Mouse (Mus musculus) spleen, adult 18-20 months (tissue): ENCODE measurements around the gene Gm20388.

Source experiments
- DNase-seq, 2 experiments: peaks; one replicate each; pipeline ENCODE4 v3.0.0; 2022; ENCODE audit warnings: mixed read lengths in 2 of 2

Gm20388 gene

GRCm38 (mm10) chr8:120177318-120178123 is 266.9 kb downstream of the Gm20388 start, which contains the start of gene Fam92b:
Fam92b (minus strand) TSS chr8:120177466.
- peak; percentile 17 to 23 for DNase-seq

GRCm38 (mm10) chr8:120178124-120178514 is 267.5 kb downstream of the Gm20388 start:
- DNase-seq: no peak

GRCm38 (mm10) chr8:120179027-120179431 is 268.4 kb downstream of the Gm20388 start:
- peak; percentile 61 to 84 for DNase-seq

GRCm38 (mm10) chr8:120180445-120180970 is 269.9 kb downstream of the Gm20388 start:
- no peak for DNase-seq

- DNase-seq: no peak
Measured at GRCm38 (mm10) chr8:120181274-120181673, 270.6 kb downstream of the Gm20388 start.

GRCm38 (mm10) chr8:120181861-120182414 is 271.3 kb downstream of the Gm20388 start:
- DNase-seq: no peak

- DNase-seq: no peak
Measured at GRCm38 (mm10) chr8:120184366-120184765, 273.7 kb downstream of the Gm20388 start.

- no peak for DNase-seq
Measured at GRCm38 (mm10) chr8:120184850-120185792, 274.5 kb downstream of the Gm20388 start.

GRCm38 (mm10) chr8:120186454-120186853 is 275.8 kb downstream of the Gm20388 start:
- DNase-seq: no peak

GRCm38 (mm10) chr8:120188510-120188909 is 277.9 kb downstream of the Gm20388 start:
- no peak for DNase-seq

GRCm38 (mm10) chr8:120189440-120189839 is 278.8 kb downstream of the Gm20388 start:
- no peak for DNase-seq

GRCm38 (mm10) chr8:120190107-120190809 is 279.6 kb downstream of the Gm20388 start:
- DNase-seq: no peak

- peak; percentile 35 to 37 for DNase-seq
Measured at GRCm38 (mm10) chr8:120190810-120191413, 280.3 kb downstream of the Gm20388 start.

- no peak for DNase-seq
Measured at GRCm38 (mm10) chr8:120191633-120192032, 281.0 kb downstream of the Gm20388 start.

- DNase-seq: no peak
Measured at GRCm38 (mm10) chr8:120192118-120192517, 281.5 kb downstream of the Gm20388 start.

GRCm38 (mm10) chr8:120201351-120201750 is 290.7 kb downstream of the Gm20388 start:
- no peak for DNase-seq

GRCm38 (mm10) chr8:120202546-120202945 is 291.9 kb downstream of the Gm20388 start:
- no peak for DNase-seq

- DNase-seq: no peak
Measured at GRCm38 (mm10) chr8:120204736-120205360, 294.2 kb downstream of the Gm20388 start.

GRCm38 (mm10) chr8:120205916-120206315 is 295.3 kb downstream of the Gm20388 start:
- no peak for DNase-seq

- DNase-seq: no peak
Measured at GRCm38 (mm10) chr8:120207364-120207763, 296.7 kb downstream of the Gm20388 start.

GRCm38 (mm10) chr8:120208113-120208512 is 297.5 kb downstream of the Gm20388 start:
- no peak for DNase-seq
